18 mouse cellular contexts compared by ENCODE assay signal in genomic region chr1:63828174-63828844, GRCm38 (mm10). TPM values are rescaled to one million over a fixed set of nuclear protein-coding genes. Genes with fewer than 3 reads are reported as not detected.
DNase-seq lines count a peak whose midpoint lies in the region; ATAC-seq lines count a peak whose summit lies in the region.
"Had no signal": no experiment of that assay in that cellular context is flagged by ENCODE, and none has a peak within 500 bp of the region (broad histone marks: within the 10 kb centered on the region; RNA-seq: fewer than 3 reads in every experiment).

No protein-coding gene starts in this region.

- H3K9ac ChIP-seq in forebrain, embryonic 12.5 days: no peak overlapping the region
- no peak overlapping the region for H3K9ac ChIP-seq in hindbrain, embryonic 14.5 days
- no peak overlapping the region for H3K9ac ChIP-seq in midbrain, embryonic 16.5 days (ENCODE audit: low read depth, low read length)
- H3K9ac ChIP-seq: hindbrain, embryonic 15.5 days; limb, embryonic 12.5 days had no signal

- peaks cover 15% of the 10 kb centered on the region for H3K4me1 ChIP-seq in forebrain, embryonic 12.5 days
- no peaks in the 10 kb centered on the region for H3K4me1 ChIP-seq in hindbrain, embryonic 14.5 days (replicated peaks; ENCODE audit: control insufficient read depth, insufficient read depth, low read length)
- no peaks in the 10 kb centered on the region for H3K4me1 ChIP-seq in midbrain, embryonic 16.5 days (ENCODE audit: control insufficient read depth, insufficient read depth, low read length)
- H3K4me1 ChIP-seq: heart, embryonic 10.5 days; hindbrain, embryonic 15.5 days; limb, embryonic 12.5 days had no signal

- H3K4me3 ChIP-seq in forebrain, embryonic 12.5 days (replicated peaks): no peak overlapping the region
- H3K4me3 ChIP-seq in hindbrain, embryonic 14.5 days (replicated peaks; ENCODE audit: low read length): no peak overlapping the region
- no peak overlapping the region for H3K4me3 ChIP-seq in midbrain, embryonic 16.5 days (ENCODE audit: low read depth, low read length)
- H3K4me3 ChIP-seq: erythroblast, embryonic 14.5 days; heart, embryonic 10.5 days; hindbrain, embryonic 15.5 days; limb, embryonic 12.5 days had no signal

- no peaks in the 10 kb centered on the region for H3K36me3 ChIP-seq in forebrain, embryonic 12.5 days (replicated peaks)
- no peaks in the 10 kb centered on the region for H3K36me3 ChIP-seq in hindbrain, embryonic 14.5 days (replicated peaks; ENCODE audit: control insufficient read depth, insufficient read depth)
- H3K36me3 ChIP-seq in midbrain, embryonic 16.5 days (ENCODE audit: control insufficient read depth, insufficient read depth, low read length): no peaks in the 10 kb centered on the region
- H3K36me3 ChIP-seq: heart, embryonic 10.5 days; hindbrain, embryonic 15.5 days; limb, embryonic 12.5 days had no signal

- no peaks in the 10 kb centered on the region for H3K9me3 ChIP-seq in forebrain, embryonic 12.5 days
- no peaks in the 10 kb centered on the region for H3K9me3 ChIP-seq in hindbrain, embryonic 14.5 days (ENCODE audit: control insufficient read depth, low read length)
- no peaks in the 10 kb centered on the region for H3K9me3 ChIP-seq in midbrain, embryonic 16.5 days (replicated peaks; ENCODE audit: control insufficient read depth, low read length, poor library complexity, severe bottlenecking)
- H3K9me3 ChIP-seq: heart, embryonic 10.5 days; hindbrain, embryonic 15.5 days; limb, embryonic 12.5 days had no signal

- ATAC-seq in forebrain, embryonic 12.5 days (ENCODE audit: low FRiP score): peak; percentile 88
- ATAC-seq in hindbrain, embryonic 14.5 days (ENCODE audit: low FRiP score): peak; percentile 48; the same call in 1 of the 2 replicates
- peak; percentile 67; the same call in 1 of the 2 replicates for ATAC-seq in midbrain, embryonic 16.5 days

- H3K27me3 ChIP-seq in forebrain, embryonic 12.5 days: no peaks in the 10 kb centered on the region
- H3K27me3 ChIP-seq in hindbrain, embryonic 14.5 days (ENCODE audit: control insufficient read depth, insufficient read depth, low read length): no peaks in the 10 kb centered on the region
- H3K27me3 ChIP-seq in midbrain, embryonic 16.5 days (ENCODE audit: control insufficient read depth, insufficient read depth, low read depth, low read length): no peaks in the 10 kb centered on the region
- H3K27me3 ChIP-seq: hindbrain, embryonic 15.5 days; limb, embryonic 12.5 days had no signal

- no peak overlapping the region for H3K4me2 ChIP-seq in forebrain, embryonic 12.5 days
- H3K4me2 ChIP-seq in hindbrain, embryonic 14.5 days (replicated peaks): no peak overlapping the region
- H3K4me2 ChIP-seq in midbrain, embryonic 16.5 days (ENCODE audit: low read length): no peak overlapping the region
- H3K4me2 ChIP-seq: hindbrain, embryonic 15.5 days; limb, embryonic 12.5 days had no signal

- H3K27ac ChIP-seq in forebrain, embryonic 12.5 days: 0 out of 2 replicates have a peak overlapping the region, but pooled peaks have one; percentile 13
- H3K27ac ChIP-seq in hindbrain, embryonic 14.5 days: no peak overlapping the region
- H3K27ac ChIP-seq in midbrain, embryonic 16.5 days (ENCODE audit: low read length): no peak overlapping the region
- H3K27ac ChIP-seq: heart, embryonic 10.5 days; hindbrain, embryonic 15.5 days; limb, embryonic 12.5 days had no signal

- WGBS in forebrain, embryonic 12.5 days: 30% methylated on average over 5 of the region's 5 CpGs
- WGBS in hindbrain, embryonic 14.5 days: 14% methylated on average over 5 of the region's 5 CpGs
- whole genome bisulfite sequencing in midbrain, embryonic 16.5 days: 14% methylated on average over 5 of the region's 5 CpGs

- peak; percentile 67 for DNase-seq in brain, adult 2 months (ENCODE audit: low read depth, low spot score)
- DNase-seq in hindbrain, embryonic 14.5 days (ENCODE audit: low spot score): no peak
- DNase-seq in adrenal gland, postnatal 10 days: no peak
- no peak for DNase-seq in adrenal gland, postnatal 36 days
- no peak for DNase-seq in heart, adult 8-10 months (ENCODE audit: low spot score)
- DNase-seq: adrenal gland, postnatal 14 days; kidney, adult 9 months; lung, postnatal 36 days; thymus, postnatal 36 days had no signal

RNA-seq across cellular contexts. Expression of gene 4933402D24Rik, which starts 59.2 kb away (rescaled TPM):
- 0.33 and 0.38 TPM in 2 replicates for polyA plus RNA-seq in forebrain, embryonic 12.5 days (2016; fragmentation: Nextera tagmentation; extraction: Ambion mirVana)
- 0.32 and 0.34 TPM in 2 replicates for polyA plus RNA-seq in hindbrain, embryonic 14.5 days (2014; fragmentation: Nextera tagmentation; extraction: Ambion mirVana)
- 0.24 and 0.46 TPM in 2 replicates for polyA plus RNA-seq in midbrain, embryonic 16.5 days (2015; fragmentation: Nextera tagmentation; extraction: Ambion mirVana)
- not detected for total RNA-seq in adrenal gland, postnatal 10 days (2021)
- total RNA-seq in adrenal gland, postnatal 36 days (2021): not detected
- total RNA-seq in heart, adult 8-10 months (2022): not detected
- total RNA-seq: adrenal gland, postnatal 14 days; common myeloid progenitor, adult 5-6 weeks had no signal
- polyA plus RNA-seq: erythroblast, embryonic 14.5 days; liver, embryonic 16.5 days; stomach, embryonic 16.5 days had no signal
